Mouse (Mus musculus): ENCODE measurements around the gene Gm21974. TPM values are rescaled to one million over a fixed set of nuclear protein-coding genes. Genes with fewer than 3 reads are reported as not detected.

Gene Gm21974
- polyA plus RNA-seq, 1 experiment, result not detected

GRCm38 (mm10) chr7:127870136-127870821 is 25.0 kb downstream of the Gm21974 start:
- Histone ChIP-seq H3K36me3 (ENCODE audit: control insufficient read depth, insufficient read depth, low read length, poor library complexity, severe bottlenecking) (no peaks in the 10 kb centered on the region), H3K4me3 (ENCODE audit: low read depth, low read length) (no peak overlapping the region), H3K27ac (ENCODE audit: insufficient read depth, low read length) (no peak overlapping the region), H3K9ac (ENCODE audit: low read depth, poor library complexity, severe bottlenecking) (no peak overlapping the region), H3K9me3 (replicated peaks; ENCODE audit: control insufficient read depth, insufficient read depth, low read length, poor library complexity, severe bottlenecking) (no peaks in the 10 kb centered on the region), H3K27me3 (ENCODE audit: control insufficient read depth, insufficient read depth, low read length, poor library complexity, severe bottlenecking) (no peaks in the 10 kb centered on the region), H3K4me1 (ENCODE audit: control insufficient read depth, insufficient read depth, low read length) (no peaks in the 10 kb centered on the region)
- TF ChIP-seq POLR2A (IDR thresholded peaks at IDR 0.05; ENCODE audit: insufficient read depth, low read length), result no peak
- TF ChIP-seq EP300 (IDR thresholded peaks at IDR 0.05; ENCODE audit: insufficient read depth, low read depth, low read length), result no peak
- peak; percentile 15 for TF ChIP-seq CTCF (IDR thresholded peaks at IDR 0.05; ENCODE audit: low read depth, low read length)

GRCm38 (mm10) chr7:127869149-127869810 is 26.0 kb downstream of the Gm21974 start:
- no peak overlapping the region for H3K4me3 ChIP-seq (ENCODE audit: low read depth, low read length)
- H3K4me1 ChIP-seq (ENCODE audit: control insufficient read depth, insufficient read depth, low read length), result no peaks in the 10 kb centered on the region
- H3K9ac ChIP-seq (ENCODE audit: low read depth, poor library complexity, severe bottlenecking), result no peak overlapping the region
- H3K9me3 ChIP-seq (replicated peaks; ENCODE audit: control insufficient read depth, insufficient read depth, low read length, poor library complexity, severe bottlenecking), result no peaks in the 10 kb centered on the region
- no peak overlapping the region for H3K27ac ChIP-seq (ENCODE audit: insufficient read depth, low read length)
- H3K27me3 ChIP-seq (ENCODE audit: control insufficient read depth, insufficient read depth, low read length, poor library complexity, severe bottlenecking), result no peaks in the 10 kb centered on the region
- no peaks in the 10 kb centered on the region for H3K36me3 ChIP-seq (ENCODE audit: control insufficient read depth, insufficient read depth, low read length, poor library complexity, severe bottlenecking)
- TF ChIP-seq POLR2A (IDR thresholded peaks at IDR 0.05; ENCODE audit: insufficient read depth, low read length) (no peak), EP300 (IDR thresholded peaks at IDR 0.05; ENCODE audit: insufficient read depth, low read depth, low read length) (no peak), CTCF (IDR thresholded peaks at IDR 0.05; ENCODE audit: low read depth, low read length) (no peak)

- no peak overlapping the region for H3K27ac ChIP-seq (ENCODE audit: insufficient read depth, low read length)
- no peaks in the 10 kb centered on the region for H3K36me3 ChIP-seq (ENCODE audit: control insufficient read depth, insufficient read depth, low read length, poor library complexity, severe bottlenecking)
- H3K27me3 ChIP-seq (ENCODE audit: control insufficient read depth, insufficient read depth, low read length, poor library complexity, severe bottlenecking), result no peaks in the 10 kb centered on the region
- H3K9me3 ChIP-seq (replicated peaks; ENCODE audit: control insufficient read depth, insufficient read depth, low read length, poor library complexity, severe bottlenecking), result no peaks in the 10 kb centered on the region
- 0 out of 2 replicates have a peak overlapping the region, but pooled peaks have one; percentile 1 for H3K9ac ChIP-seq (ENCODE audit: low read depth, poor library complexity, severe bottlenecking)
- TF ChIP-seq EP300 (IDR thresholded peaks at IDR 0.05; ENCODE audit: insufficient read depth, low read depth, low read length) (no peak), CTCF (IDR thresholded peaks at IDR 0.05; ENCODE audit: low read depth, low read length) (no peak)
- no peaks in the 10 kb centered on the region for H3K4me1 ChIP-seq (ENCODE audit: control insufficient read depth, insufficient read depth, low read length)
- peak overlapping the region; percentile 18 for H3K4me3 ChIP-seq (ENCODE audit: low read depth, low read length)
Measured at GRCm38 (mm10) chr7:127867641-127868040, 27.6 kb downstream of the Gm21974 start.

GRCm38 (mm10) chr7:127866434-127866833 is 28.8 kb downstream of the Gm21974 start:
- Histone ChIP-seq H3K9me3 (replicated peaks; ENCODE audit: control insufficient read depth, insufficient read depth, low read length, poor library complexity, severe bottlenecking) (no peaks in the 10 kb centered on the region), H3K4me1 (ENCODE audit: control insufficient read depth, insufficient read depth, low read length) (no peaks in the 10 kb centered on the region), H3K9ac (ENCODE audit: low read depth, poor library complexity, severe bottlenecking) (no peak overlapping the region), H3K36me3 (ENCODE audit: control insufficient read depth, insufficient read depth, low read length, poor library complexity, severe bottlenecking) (no peaks in the 10 kb centered on the region), H3K4me3 (ENCODE audit: low read depth, low read length) (peak overlapping the region; percentile 21), H3K27me3 (ENCODE audit: control insufficient read depth, insufficient read depth, low read length, poor library complexity, severe bottlenecking) (no peaks in the 10 kb centered on the region), H3K27ac (ENCODE audit: insufficient read depth, low read length) (no peak overlapping the region)
- no peak for TF ChIP-seq CTCF (IDR thresholded peaks at IDR 0.05; ENCODE audit: low read depth, low read length)
- no peak for TF ChIP-seq EP300 (IDR thresholded peaks at IDR 0.05; ENCODE audit: insufficient read depth, low read depth, low read length)
- TF ChIP-seq POLR2A (IDR thresholded peaks at IDR 0.05; ENCODE audit: insufficient read depth, low read length), result no peak

GRCm38 (mm10) chr7:127858258-127858657 is 37.0 kb downstream of the Gm21974 start:
- H3K36me3 ChIP-seq (ENCODE audit: control insufficient read depth, insufficient read depth, low read length, poor library complexity, severe bottlenecking), result no peaks in the 10 kb centered on the region
- no peaks in the 10 kb centered on the region for H3K9me3 ChIP-seq (replicated peaks; ENCODE audit: control insufficient read depth, insufficient read depth, low read length, poor library complexity, severe bottlenecking)
- no peak overlapping the region for H3K4me3 ChIP-seq (ENCODE audit: low read depth, low read length)
- H3K27ac ChIP-seq (ENCODE audit: insufficient read depth, low read length), result no peak overlapping the region
- H3K9ac ChIP-seq (ENCODE audit: low read depth, poor library complexity, severe bottlenecking), result no peak overlapping the region
- H3K4me1 ChIP-seq (ENCODE audit: control insufficient read depth, insufficient read depth, low read length), result no peaks in the 10 kb centered on the region
- TF ChIP-seq EP300 (IDR thresholded peaks at IDR 0.05; ENCODE audit: insufficient read depth, low read depth, low read length) (no peak), CTCF (IDR thresholded peaks at IDR 0.05; ENCODE audit: low read depth, low read length) (no peak), POLR2A (IDR thresholded peaks at IDR 0.05; ENCODE audit: insufficient read depth, low read length) (no peak)
- no peaks in the 10 kb centered on the region for H3K27me3 ChIP-seq (ENCODE audit: control insufficient read depth, insufficient read depth, low read length, poor library complexity, severe bottlenecking)

- no peak for TF ChIP-seq EP300 (IDR thresholded peaks at IDR 0.05; ENCODE audit: insufficient read depth, low read depth, low read length)
- TF ChIP-seq CTCF (IDR thresholded peaks at IDR 0.05; ENCODE audit: low read depth, low read length), result no peak
- TF ChIP-seq POLR2A (IDR thresholded peaks at IDR 0.05; ENCODE audit: insufficient read depth, low read length), result no peak
Measured at GRCm38 (mm10) chr7:127850906-127851305, 44.3 kb downstream of the Gm21974 start.

More at GRCm38 (mm10) chr7:127850906-127851305, 44.3 kb downstream of the Gm21974 start:
- peak overlapping the region; percentile 9 for H3K27ac ChIP-seq (ENCODE audit: insufficient read depth, low read length)
- H3K9me3 ChIP-seq (replicated peaks; ENCODE audit: control insufficient read depth, insufficient read depth, low read length, poor library complexity, severe bottlenecking), result no peaks in the 10 kb centered on the region
- no peaks in the 10 kb centered on the region for H3K4me1 ChIP-seq (ENCODE audit: control insufficient read depth, insufficient read depth, low read length)
- H3K27me3 ChIP-seq (ENCODE audit: control insufficient read depth, insufficient read depth, low read length, poor library complexity, severe bottlenecking), result no peaks in the 10 kb centered on the region
- H3K4me3 ChIP-seq (ENCODE audit: low read depth, low read length), result no peak overlapping the region
- no peak overlapping the region for H3K9ac ChIP-seq (ENCODE audit: low read depth, poor library complexity, severe bottlenecking)
- no peaks in the 10 kb centered on the region for H3K36me3 ChIP-seq (ENCODE audit: control insufficient read depth, insufficient read depth, low read length, poor library complexity, severe bottlenecking)
